Mouse (Mus musculus) brain, embryonic 14.5 days (tissue): Measurements from ENCODE around the gene 1110008P14Rik.

Source experiments
- CTCF ChIP-seq: fragments of 200-500 bp; IDR thresholded peaks from 2 replicates; pipeline ENCODE4 v1.5.1; 2012; ENCODE audit warnings: inconsistent platforms, mild to moderate bottlenecking, moderate library complexity, borderline replicate concordance; ENCODE audit not compliant: insufficient read depth, insufficient read length; ENCODE audit errors: extremely low read depth
- POLR2A ChIP-seq: fragments of 200-500 bp; IDR thresholded peaks from 2 replicates; pipeline ENCODE4 v1.6.1; 2012; ENCODE audit warnings: mild to moderate bottlenecking, inconsistent platforms, borderline replicate concordance; ENCODE audit not compliant: poor library complexity, insufficient read depth, insufficient read length, severe bottlenecking; ENCODE audit errors: extremely low read depth

GRCm38 (mm10) chr2:32363376-32364106, 18.2 kb downstream of the 1110008P14Rik start:
- no peak for TF ChIP-seq POLR2A
- TF ChIP-seq CTCF = no peak
